ENCODE assay signal across 7 mouse cellular contexts in genomic region chr3:131347831-131348578, GRCm38 (mm10). TPM values are rescaled to one million over a fixed set of nuclear protein-coding genes. Genes with fewer than 3 reads are reported as not detected.
DNase-seq lines count a peak whose midpoint lies in the region; ATAC-seq and TF ChIP-seq lines count a peak whose summit lies in the region.

No protein-coding gene starts in this region.

- in situ Hi-C loops in Patski (cut with MboI; ENCODE audit: low pct_unique_long_range_greater_than_20kb) = loop anchor here (5.0 kb wide), 2 partner anchors 139 to 204 kb away; no protein-coding TSS in a partner anchor

- H3K4me2 ChIP-seq in liver, embryonic 12.5 days = no peak overlapping the region
- H3K4me2 ChIP-seq in liver, embryonic 14.5 days (ENCODE audit: low read depth) = no peak overlapping the region

- ATAC-seq in liver, embryonic 12.5 days = no peak
- ATAC-seq in Patski = peak; percentile 57
- ATAC-seq in liver, embryonic 14.5 days (ENCODE audit: insufficient read depth) = no peak; the same call in 1 of the 2 replicates

- H3K36me3 ChIP-seq in liver, embryonic 12.5 days = no peaks in the 10 kb centered on the region
- no peaks in the 10 kb centered on the region for H3K36me3 ChIP-seq in liver, embryonic 14.5 days (replicated peaks; ENCODE audit: control insufficient read depth, insufficient read depth, low read depth)

- H3K27ac ChIP-seq in liver, embryonic 12.5 days = no peak overlapping the region
- H3K27ac ChIP-seq in liver, embryonic 14.5 days = no peak overlapping the region

- TF ChIP-seq EP300 in liver, embryonic 14.5 days (IDR thresholded peaks at IDR 0.05; ENCODE audit: low read depth) = no peak

- DNase-seq in liver (peak; percentile 30), Patski (ENCODE audit: low read depth, low spot score) (peak; percentile 15)
- DNase-seq in embryo, embryonic 9.5 days (ENCODE audit: extremely low spot score) = peak; percentile 24
- no peak for DNase-seq in liver, embryonic 14.5 days (ENCODE audit: low read depth in 3 of 3, low spot score in 3 of 3)
- DNase-seq in yolk sac, embryonic 10.5 days (ENCODE audit: low spot score) = no peak
- DNase-seq in frontal cortex, postnatal 36 days (ENCODE audit: low spot score in 2 of 2) = no peak

- no peaks in the 10 kb centered on the region for H3K9me3 ChIP-seq in liver, embryonic 12.5 days (replicated peaks)
- no peaks in the 10 kb centered on the region for H3K9me3 ChIP-seq in liver, embryonic 14.5 days (ENCODE audit: control insufficient read depth, low read length)

- peak; percentile 97 for TF ChIP-seq CTCF in Patski (IDR thresholded peaks at IDR 0.05)
- peak; percentile 81 for TF ChIP-seq CTCF in liver, embryonic 14.5 days (IDR thresholded peaks at IDR 0.05; ENCODE audit: low read depth)

- H3K9ac ChIP-seq in liver, embryonic 12.5 days = no peak overlapping the region
- H3K9ac ChIP-seq in liver, embryonic 14.5 days (replicated peaks) = no peak overlapping the region

- CTCF ChIA-PET in Patski (lab: Charles Lee) = interaction anchor here (0.6 to 7.3 kb wide), 30 partner anchors 8 to 233 kb away, joined by 3 to 92 read pairs (median 5); no protein-coding TSS in a partner anchor

- no peaks in the 10 kb centered on the region for H3K27me3 ChIP-seq in liver, embryonic 12.5 days (replicated peaks)
- H3K27me3 ChIP-seq in Patski = no peaks in the 10 kb centered on the region
- H3K27me3 ChIP-seq in liver, embryonic 14.5 days (ENCODE audit: control insufficient read depth, insufficient read depth, low read length) = no peaks in the 10 kb centered on the region

- H3K4me3 ChIP-seq in liver, embryonic 12.5 days = no peak overlapping the region
- no peak overlapping the region for H3K4me3 ChIP-seq in liver, embryonic 14.5 days (ENCODE audit: insufficient read depth in 1 of 2, low read depth in 2 of 2, low read length in 2 of 2)

- no peaks in the 10 kb centered on the region for H3K4me1 ChIP-seq in liver, embryonic 12.5 days
- H3K4me1 ChIP-seq in liver, embryonic 14.5 days (replicated peaks; ENCODE audit: control insufficient read depth in 2 of 2, insufficient read depth in 2 of 2, low read length in 1 of 2) = no peaks in the 10 kb centered on the region

- WGBS in liver, embryonic 12.5 days (ENCODE audit: insufficient replicate concordance) = 51% methylated on average over 6 of the region's 6 CpGs
- 46% methylated on average over 6 of the region's 6 CpGs for WGBS in liver, embryonic 14.5 days (ENCODE audit: insufficient replicate concordance)

- POLR2A ChIA-PET in Patski (lab: Charles Lee) = interaction anchor here (0.7 to 2.0 kb wide), 4 partner anchors 14 to 182 kb away, joined by 3 to 9 read pairs (median 6); no protein-coding TSS in a partner anchor

RNA-seq across cellular contexts. Expression of gene Cyp2u1, which starts 45.0 kb away (rescaled TPM):
- 0.29 and 0.67 TPM in 2 replicates for polyA plus RNA-seq in liver, embryonic 12.5 days (2016; fragmentation: Nextera tagmentation; extraction: Ambion mirVana)
- polyA plus RNA-seq in Patski (2021) = 16.9 TPM
- 0.15 TPM in 2 replicates for polyA plus RNA-seq in liver, embryonic 14.5 days (2012; rRNA removed)
- polyA plus RNA-seq in liver, embryonic 14.5 days (2014; fragmentation: Nextera tagmentation; extraction: Ambion mirVana) = 0.04 and 0.08 TPM in 2 replicates

Comparison
In these comparisons a context has a peak if more than half of its experiments do, and no peak if none do; other contexts are left out.
1. DNase-seq: peak in liver (single experiment), Patski (single experiment) and embryo, embryonic 9.5 days (single experiment); none in liver, embryonic 14.5 days (0 of 3), yolk sac, embryonic 10.5 days (single experiment) and frontal cortex, postnatal 36 days (0 of 2).
2. RNA of gene Cyp2u1, which starts 45.0 kb away (polyA plus RNA-seq): 16.9 TPM in Patski (single experiment); 0.29 to 0.67 TPM in liver, embryonic 12.5 days and 0.04 to 0.15 TPM in liver, embryonic 14.5 days; every median in the first group is over 10 times any median in the second.